Comparison of ENCODE assay signal across 9 mouse cellular contexts in the genomic region with DNA sequence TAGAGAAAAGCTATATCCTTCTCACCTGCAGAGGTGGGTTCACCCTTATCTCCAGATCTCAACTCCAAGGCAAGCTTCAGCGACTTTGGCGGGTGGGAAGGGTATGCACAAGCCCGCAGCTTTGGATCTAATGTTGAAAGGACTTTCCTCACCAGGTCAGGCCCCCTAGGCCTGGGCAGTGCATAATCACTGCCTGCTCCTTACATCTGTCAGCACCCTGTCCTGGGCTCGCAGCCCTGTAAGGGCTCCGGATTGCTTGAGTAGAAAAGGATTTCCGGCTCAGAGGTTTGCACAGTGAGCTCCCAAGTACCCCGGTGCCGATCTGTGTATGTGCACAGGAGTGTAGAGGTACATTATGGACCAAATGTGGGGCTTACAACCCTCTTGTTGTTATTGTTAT.
"Had no signal": no experiment of that assay in that cellular context is flagged by ENCODE, and none has a peak within 500 bp of the region (broad histone marks: within the 10 kb centered on the region; RNA-seq: fewer than 3 reads in every experiment).

No protein-coding gene starts in this region.

- H3K4me2 ChIP-seq: limb, embryonic 13.5 days; midbrain, embryonic 12.5 days; neural tube, embryonic 13.5 days had no signal

- H3K36me3 ChIP-seq: limb, embryonic 13.5 days; midbrain, embryonic 12.5 days; neural tube, embryonic 13.5 days had no signal

- DNase-seq: kidney, postnatal 25 days; lung, adult 18-20 months; retina, postnatal 1 day; thymus, postnatal 4 days had no signal

- H3K9ac ChIP-seq: limb, embryonic 13.5 days; liver, embryonic 14.5 days; midbrain, embryonic 12.5 days; neural tube, embryonic 13.5 days had no signal

- H3K27ac ChIP-seq: limb, embryonic 13.5 days; liver, embryonic 14.5 days; midbrain, embryonic 12.5 days; neural tube, embryonic 13.5 days had no signal

- ATAC-seq: midbrain, embryonic 16.5 days had no signal

- H3K4me3 ChIP-seq: limb, embryonic 13.5 days; midbrain, embryonic 12.5 days; neural tube, embryonic 13.5 days had no signal

- H3K9me3 ChIP-seq: midbrain, embryonic 12.5 days; neural tube, embryonic 13.5 days had no signal
